Mouse (Mus musculus): Measurements from ENCODE around the gene Gm45716.

Gm45716 gene

GRCm38 (mm10) chr11:90187441-90187840 is at the start of gene Gm45716:
Gene Gm45716, plus strand, starts transcription at chr11:90187683.
- no peak for DNase-seq

- no peak for DNase-seq
These were observed 45.1 kb upstream of the Gm45716 start for GRCm38 (mm10) chr11:90142393-90142792.

- no peak for DNase-seq
These were observed 44.5 kb upstream of the Gm45716 start for GRCm38 (mm10) chr11:90142936-90143335.

GRCm38 (mm10) chr11:90146086-90146860 is 41.2 kb upstream of the Gm45716 start:
- no peak for DNase-seq

GRCm38 (mm10) chr11:90155066-90155465 is 32.4 kb upstream of the Gm45716 start:
- DNase-seq: no peak

GRCm38 (mm10) chr11:90155466-90155865 is 32.0 kb upstream of the Gm45716 start:
- no peak for DNase-seq

GRCm38 (mm10) chr11:90167771-90168170 is 19.7 kb upstream of the Gm45716 start:
- DNase-seq: peak; percentile 59

- peak; percentile 36 for DNase-seq
These were observed 19.0 kb upstream of the Gm45716 start for GRCm38 (mm10) chr11:90168338-90169065.

GRCm38 (mm10) chr11:90169200-90170013 is 18.1 kb upstream of the Gm45716 start:
- DNase-seq: peak; percentile 10

GRCm38 (mm10) chr11:90170014-90170320 is 17.5 kb upstream of the Gm45716 start:
- peak; percentile 69 for DNase-seq

- DNase-seq: no peak
These were observed 15.2 kb upstream of the Gm45716 start for GRCm38 (mm10) chr11:90172331-90172730.

- DNase-seq: no peak
These were observed 11.7 kb upstream of the Gm45716 start for GRCm38 (mm10) chr11:90175634-90176300.

- no peak for DNase-seq
These were observed 10.1 kb upstream of the Gm45716 start for GRCm38 (mm10) chr11:90177389-90177788.

- peak; percentile 33 for DNase-seq
These were observed 4.1 kb upstream of the Gm45716 start for GRCm38 (mm10) chr11:90183361-90183760.

GRCm38 (mm10) chr11:90184756-90185155 is 2.7 kb upstream of the Gm45716 start:
- DNase-seq: no peak

- DNase-seq: no peak
These were observed 2.7 kb downstream of the Gm45716 start for GRCm38 (mm10) chr11:90190156-90190555.

- DNase-seq: no peak
These were observed 7.5 kb downstream of the Gm45716 start for GRCm38 (mm10) chr11:90194946-90195345.

GRCm38 (mm10) chr11:90195756-90196520 is 8.5 kb downstream of the Gm45716 start:
- DNase-seq: peak; percentile 30

GRCm38 (mm10) chr11:90196521-90197215 is 9.2 kb downstream of the Gm45716 start:
- no peak for DNase-seq

GRCm38 (mm10) chr11:90198048-90198447 is 10.6 kb downstream of the Gm45716 start:
- DNase-seq: no peak

GRCm38 (mm10) chr11:90200826-90201225 is 13.3 kb downstream of the Gm45716 start:
- no peak for DNase-seq

All from kidney, postnatal 10 days (tissue).